Mouse (Mus musculus) right cerebral cortex, postnatal 14 days (tissue): ENCODE measurements around the gene Gtsf1l.
A peak's percentile ranks its signal among the peaks of the same experiment; 100 is the strongest.
"Not testable (repeated sequence)": the region's sequence is repeated elsewhere in the genome, so short reads cannot be mapped to it uniquely, and the experiment has no call there.

Experiments
- DNase-seq: peaks from one replicate; pipeline ENCODE4 v3.0.0; 2022

Gtsf1l gene

DNA sequence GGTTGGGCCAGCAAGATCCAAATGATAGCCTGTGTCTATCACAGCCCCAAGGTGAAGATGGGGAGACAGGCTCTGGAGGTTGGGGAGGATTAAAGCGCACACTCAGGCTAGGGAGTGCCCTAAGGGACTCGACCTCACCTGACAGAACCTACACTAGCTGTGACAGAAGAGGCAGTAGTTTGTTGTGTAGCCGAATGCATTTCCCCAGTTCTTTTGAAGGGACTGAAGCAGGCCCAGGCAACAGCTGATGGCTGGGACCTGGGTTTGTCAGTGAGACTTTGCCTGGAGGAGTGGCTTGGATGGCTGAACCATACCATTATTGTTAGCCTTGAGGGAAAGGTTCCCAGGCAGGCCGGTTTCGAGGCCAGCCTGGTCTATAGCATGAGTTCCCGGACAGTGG lies 2.6 kb downstream of the Gtsf1l start:
- no peak for DNase-seq

DNA sequence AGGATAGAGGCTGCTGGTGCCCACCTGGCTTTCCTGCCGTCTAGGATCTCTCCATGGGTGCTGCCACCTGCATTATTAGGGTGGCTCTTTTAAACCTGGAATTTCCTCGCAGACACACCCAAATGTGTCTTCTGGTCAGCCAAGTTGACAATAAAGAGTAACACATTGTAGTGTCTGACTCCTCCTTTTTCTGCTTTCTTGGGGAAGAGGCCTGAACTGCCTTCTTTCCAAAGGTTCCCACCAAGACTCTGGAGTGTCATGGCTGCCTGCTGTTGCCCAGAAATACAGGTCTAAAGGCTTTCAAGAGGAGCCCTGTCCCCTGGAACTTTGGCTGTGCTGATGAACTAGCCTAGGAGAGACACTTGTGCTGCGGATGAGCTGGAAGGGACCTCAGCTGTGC lies 3.1 kb downstream of the Gtsf1l start:
- no peak for DNase-seq

DNA sequence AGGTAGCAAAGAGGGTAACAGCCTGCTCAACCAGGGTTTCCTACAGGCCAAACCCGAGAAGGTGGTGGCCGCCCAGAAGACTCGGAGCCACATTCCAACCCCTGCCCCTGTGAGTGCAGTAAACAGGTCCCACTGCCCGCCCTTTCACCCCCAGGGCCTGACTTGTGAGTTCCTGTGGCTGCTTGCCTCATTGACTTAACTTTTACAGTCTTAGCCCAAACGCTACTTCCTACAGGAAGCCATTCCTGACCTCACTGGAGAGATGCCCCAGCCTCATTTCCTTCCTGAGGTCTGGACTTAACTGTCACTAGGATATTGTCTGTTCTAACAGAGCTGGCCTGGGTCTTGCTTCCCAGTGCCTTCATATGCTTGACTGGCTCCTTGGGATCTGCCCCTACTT lies 5.1 kb downstream of the Gtsf1l start:
- no peak for DNase-seq

DNA sequence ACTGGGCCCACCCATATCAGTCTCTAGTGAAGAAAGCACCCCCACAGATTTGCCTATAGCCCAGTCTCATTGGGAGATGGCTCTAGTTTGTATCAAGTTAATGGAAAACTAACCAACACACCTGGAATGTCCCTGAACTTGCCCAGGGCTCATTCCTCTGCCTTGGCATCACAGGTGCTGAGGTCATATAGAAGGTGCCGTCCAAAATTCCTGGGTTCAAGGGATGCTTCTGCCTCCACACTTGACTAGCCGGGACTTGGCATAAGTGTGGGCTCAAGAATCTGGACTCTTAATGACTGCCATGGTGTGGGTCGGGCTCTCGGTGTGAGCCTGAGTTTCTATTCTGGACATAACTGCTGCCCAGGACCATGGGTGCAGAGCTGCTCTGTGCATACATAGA lies 8.6 kb downstream of the Gtsf1l start:
- DNase-seq: no peak

DNA sequence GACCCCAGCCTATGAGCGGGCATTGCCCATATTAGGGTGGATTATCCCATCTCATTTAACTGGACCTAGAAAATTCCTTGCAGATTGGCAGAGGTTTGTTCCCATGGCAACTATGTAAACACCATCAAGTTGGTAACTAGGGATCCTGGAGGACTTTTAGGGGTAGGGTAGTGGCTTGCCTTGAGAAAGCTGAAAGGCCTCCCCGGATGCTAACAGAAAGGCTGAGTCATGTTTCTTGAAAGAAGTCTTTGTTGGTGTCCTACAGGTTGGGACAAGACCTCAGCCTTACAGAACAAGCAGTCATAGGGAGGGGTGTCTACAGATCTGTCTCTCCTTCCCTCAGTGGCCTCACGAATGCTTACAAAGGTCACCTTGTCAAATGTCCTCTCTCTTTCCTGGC lies 12.4 kb downstream of the Gtsf1l start:
- no peak for DNase-seq

DNA sequence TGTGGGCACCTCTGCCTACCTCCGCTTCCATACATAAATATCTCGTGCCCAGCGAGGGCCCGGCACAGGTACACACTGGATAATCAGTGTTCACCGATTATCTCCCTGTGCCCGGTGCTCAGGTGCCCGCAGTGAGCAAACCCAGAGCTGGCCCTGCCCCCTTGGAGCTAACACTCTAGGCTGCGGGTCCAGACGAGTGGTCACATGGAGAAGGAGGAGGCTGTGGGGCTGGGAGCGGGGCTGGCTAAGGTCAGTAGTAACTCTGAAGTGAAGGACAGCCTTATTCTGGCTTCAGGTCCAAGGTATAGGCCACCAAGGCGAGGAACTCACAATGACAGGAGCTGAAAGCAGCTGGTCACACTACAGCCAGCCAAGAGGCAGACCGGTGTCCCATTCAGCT lies 12.8 kb downstream of the Gtsf1l start:
- no peak for DNase-seq

DNA sequence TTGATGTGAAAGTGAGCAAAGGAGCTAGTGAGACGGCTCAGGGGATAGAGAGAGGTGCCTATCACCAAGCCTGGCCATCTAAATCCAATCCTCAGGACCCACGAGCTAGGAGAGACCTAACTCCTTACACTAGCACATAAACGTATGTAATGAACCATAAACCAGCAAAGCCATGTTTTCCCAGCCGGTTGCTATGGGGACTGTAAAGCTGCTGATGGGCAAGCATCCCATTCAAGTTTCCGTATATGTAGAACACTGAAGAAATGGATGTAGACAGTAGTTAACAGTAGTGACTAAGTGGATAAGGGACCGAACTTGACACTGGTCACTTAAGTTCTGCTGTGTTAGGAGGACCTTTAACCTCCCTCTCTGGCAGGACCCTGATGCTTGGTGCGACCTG lies 13.6 kb downstream of the Gtsf1l start:
- DNase-seq: no peak

DNA sequence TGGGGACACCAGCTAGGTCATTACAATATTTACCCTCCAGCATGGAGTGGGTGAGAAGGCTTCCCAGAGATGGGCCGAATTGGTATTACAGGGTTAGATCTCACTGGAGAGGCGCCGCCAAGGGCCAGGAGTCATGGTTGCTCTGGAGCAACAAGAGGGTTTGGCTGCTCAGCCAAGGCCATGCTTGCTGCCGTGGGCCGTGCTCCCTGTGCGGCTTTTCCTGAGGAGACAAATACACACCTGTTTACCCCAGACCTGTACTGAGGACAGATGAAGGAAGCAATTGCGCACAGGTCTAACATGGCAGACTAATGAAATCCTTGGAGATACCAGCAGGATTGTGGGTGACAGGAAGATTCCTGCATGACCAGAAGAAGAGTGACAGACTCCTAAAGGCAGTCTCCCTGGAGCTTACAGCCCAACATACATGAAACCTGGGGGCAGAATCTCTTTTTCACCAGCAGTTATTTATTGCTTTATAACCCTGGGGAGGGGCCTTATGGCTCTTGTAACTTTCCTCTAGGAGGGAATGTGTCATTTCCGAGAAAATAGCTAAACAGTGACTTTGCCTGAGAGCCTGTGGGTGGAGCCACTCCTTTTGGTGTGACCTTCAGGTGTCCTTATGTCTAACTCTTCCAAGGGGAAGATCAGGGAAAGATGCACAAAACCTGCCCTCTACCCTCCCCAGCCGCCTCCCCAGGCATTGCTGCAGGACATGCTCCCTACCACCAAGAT lies 14.5 kb downstream of the Gtsf1l start:
- no peak for DNase-seq

DNA sequence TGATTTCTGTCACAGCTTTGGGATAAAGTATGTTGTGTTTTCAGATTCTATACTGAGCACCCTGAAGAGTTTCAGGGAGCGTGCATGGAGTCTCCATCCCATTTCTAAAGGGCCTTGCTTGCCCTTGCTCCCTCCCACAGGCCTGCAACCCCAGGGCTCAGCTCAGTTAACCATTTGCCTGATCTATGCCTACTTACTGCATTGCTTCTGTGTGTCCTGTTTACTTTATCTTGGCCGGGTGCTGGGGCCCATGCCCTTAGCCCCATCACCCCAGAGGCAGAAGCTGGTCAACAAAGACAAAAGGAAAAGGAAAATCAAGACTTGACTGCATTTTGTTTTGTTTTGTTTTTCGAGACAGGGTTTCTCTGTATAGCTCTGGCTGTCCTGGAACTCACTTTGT lies 16.1 kb downstream of the Gtsf1l start:
- no peak for DNase-seq

DNA sequence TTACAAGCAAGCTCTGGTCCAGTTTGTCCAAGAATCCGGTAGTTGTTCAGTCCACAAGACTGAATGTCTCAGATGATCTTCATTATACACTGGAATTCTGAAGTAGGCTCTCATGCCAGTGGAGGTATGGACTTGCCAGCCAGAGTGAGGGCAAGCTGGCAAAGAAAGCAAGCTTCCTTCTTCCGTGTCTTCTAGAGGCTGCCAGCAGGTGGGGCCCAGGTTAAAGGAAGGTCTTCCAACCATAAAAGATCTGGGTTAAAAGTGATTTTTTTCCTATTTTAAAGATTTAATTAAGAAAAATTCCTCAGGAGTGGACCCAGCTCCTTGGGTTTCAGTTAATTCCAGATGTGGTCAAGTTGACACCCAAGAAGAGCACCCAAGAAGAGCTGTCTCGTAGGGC lies 17.4 kb downstream of the Gtsf1l start:
- DNase-seq: no peak

DNA sequence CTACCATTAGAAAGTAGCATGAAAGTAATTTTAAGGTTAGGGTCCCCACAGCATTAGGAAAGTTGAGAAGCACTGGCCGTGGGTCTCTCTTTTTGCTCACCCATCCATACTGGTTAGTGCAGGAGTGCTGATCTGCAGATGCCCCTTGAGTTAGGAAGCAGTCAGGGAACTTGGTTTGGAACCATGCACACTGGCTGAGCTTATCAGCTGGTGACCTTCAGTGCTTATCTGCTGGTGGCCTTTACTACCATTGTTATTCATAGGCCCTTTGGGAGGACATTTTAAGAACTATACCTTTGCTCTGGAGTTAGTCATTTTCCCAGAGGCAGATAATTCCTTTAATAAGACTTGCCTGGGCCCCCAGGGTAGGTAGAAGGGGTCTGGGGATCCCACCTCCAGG lies 20.4 kb downstream of the Gtsf1l start:
- no peak for DNase-seq

DNA sequence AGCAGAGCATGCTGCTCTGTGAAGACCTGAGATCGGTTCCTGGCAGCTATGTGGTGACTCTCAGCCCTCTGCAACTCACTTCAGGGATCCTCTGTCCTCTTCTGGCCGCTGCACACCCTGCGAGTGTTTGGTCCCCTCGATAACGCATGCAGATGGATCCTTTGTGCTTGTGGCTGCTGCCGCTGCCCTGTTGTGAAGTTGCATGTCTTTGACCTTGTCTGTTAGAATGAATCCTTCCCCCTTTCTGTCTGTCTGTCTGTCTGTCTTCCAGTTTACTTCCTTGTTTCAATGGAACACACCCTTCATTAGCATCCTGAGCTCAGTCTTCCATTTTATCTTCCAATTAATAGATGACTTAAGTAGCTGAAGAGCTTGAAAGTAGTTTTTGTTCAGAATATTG lies 21.3 kb downstream of the Gtsf1l start:
- DNase-seq: no peak

DNA sequence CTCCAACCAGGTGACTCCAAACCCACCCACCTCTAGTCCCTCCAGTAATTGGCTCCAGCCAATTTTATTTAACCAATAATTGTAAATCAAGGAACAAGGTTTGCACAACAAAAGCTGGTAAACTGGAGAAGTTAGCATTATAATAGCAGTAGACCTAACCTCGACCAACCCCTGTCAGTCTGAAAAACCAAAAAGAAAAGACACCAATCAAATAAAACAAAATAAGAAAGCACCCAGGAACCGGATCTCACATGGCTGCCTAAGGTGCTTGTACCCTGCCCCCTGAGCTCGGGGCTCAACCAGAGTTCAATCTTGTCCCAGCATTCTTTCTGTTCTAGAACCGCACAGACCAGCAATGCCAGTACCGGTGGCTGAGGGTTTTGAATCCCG lies 25.5 kb downstream of the Gtsf1l start:
- DNase-seq: no peak

DNA sequence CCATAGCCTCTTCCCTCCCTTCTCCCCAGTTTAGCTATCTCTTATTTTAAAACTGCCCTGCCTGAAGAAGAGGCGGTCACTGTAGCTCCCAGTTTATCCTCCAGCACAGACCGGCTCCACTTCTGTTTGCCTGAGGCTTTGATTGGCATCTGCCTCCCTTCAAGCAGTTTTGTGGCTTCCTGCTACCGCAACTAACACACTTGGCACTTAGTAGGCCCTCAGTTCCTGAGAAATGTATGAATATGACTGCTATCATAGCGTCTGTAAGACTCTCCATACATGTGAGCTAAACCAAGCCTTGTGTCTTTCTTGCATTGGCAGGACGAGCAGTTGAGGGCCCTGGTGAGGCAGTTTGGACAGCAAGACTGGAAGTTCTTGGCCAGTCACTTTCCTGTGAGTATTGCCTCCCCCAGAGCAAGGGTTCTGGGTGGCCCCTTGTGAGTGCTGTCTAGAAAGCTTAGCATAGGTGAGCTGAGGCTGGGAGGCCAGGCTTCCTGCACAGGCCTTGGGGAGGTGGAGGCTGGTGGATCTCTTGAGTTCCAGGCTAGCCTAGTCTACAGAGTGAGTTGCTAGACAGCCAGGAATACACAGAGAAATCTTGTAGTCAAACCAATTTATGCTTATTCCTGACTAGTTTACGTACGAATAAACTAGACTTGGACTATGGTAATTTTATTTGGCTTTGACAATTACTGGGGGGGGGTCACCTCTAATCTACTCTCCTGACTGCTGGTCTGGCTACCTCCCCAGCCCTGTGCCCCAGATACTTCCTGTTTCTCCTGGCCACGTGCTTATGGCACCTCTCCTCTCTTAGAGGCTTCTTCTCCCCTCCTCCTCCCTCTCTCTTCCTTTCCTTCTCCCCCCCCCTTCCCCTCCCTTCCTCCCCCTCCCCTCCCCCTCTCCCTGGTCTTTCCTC lies 26.2 kb downstream of the Gtsf1l start:
- DNase-seq: no peak

DNA sequence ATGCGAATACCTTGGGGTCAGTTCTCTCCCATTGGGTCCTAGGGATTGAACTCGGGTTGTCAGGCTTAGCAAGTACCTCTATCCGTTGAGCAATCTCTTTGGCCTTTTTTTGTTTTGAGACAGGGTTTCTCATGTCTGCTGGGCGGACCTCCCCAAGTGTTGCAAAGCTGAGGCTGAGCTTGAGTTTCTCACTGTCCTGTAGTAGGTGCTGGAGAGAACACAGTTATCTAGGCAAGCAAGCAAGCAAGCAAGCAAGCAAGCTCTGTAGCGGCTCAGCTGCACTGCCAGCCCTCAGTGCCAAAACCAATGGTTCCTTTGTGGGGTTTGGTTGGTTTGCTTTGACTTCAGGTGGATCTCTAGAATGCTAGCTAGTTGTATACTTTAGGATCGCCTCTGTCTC lies 27.0 kb downstream of the Gtsf1l start:
- DNase-seq: no peak

DNA sequence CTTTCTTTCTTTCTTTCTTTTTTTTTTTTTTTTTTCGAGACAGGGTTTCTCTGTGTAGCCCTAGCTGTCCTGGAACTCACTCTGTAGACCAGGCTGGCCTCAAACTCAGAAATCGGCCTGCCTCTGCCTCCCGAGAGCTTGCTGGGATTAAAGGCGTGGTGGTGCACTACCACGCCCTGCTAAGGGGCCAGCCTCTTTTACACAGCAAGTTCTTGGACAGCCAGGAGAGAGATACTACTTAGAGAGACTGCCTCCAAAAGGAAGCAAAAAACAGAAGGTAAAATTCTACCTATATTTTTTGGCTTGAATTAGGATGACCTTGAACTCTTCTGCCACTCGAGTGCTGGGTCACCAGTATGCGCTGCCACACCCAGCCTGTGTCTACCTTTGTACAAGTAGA lies 28.7 kb downstream of the Gtsf1l start:
- not testable (repeated sequence) for DNase-seq

DNA sequence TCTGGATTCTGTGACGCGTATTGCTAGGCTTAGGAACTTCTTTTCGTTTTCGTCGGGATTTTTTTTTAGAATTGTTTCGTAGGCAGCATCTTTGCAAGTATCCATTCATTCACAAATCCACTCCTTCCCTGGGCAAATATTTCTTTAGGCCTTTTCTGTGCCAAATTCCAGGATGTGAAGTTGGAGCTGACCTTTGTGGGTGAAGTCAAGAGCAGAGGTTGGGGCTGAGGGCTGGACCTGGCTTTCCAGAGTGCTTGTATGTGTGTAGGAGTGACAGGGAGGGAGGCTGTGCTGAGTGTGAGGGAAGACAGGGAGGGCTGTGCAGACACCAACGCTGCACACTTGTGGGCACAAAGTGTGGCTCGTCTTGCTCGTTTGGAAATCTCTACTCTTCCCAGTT lies 31.1 kb downstream of the Gtsf1l start:
- DNase-seq: no peak

DNA sequence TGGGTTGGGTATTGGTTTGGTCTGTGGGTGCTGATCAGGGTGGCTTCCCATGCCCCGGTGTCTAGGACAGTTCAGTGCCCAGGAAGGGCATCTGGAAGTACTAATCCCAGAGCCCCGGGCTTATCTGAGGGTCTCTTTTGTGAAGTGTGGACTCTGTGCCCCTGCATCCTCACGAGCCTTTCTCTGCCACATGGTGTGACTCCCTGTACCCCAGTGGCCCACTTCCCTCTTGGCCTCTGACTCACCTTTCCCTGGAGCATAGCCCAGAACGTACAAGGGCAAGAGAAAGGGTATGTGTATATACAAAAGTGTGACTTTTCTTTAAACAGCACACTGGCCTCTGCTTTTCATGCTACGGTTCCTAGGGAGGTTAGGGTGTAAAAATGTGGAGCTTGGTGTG lies 31.9 kb downstream of the Gtsf1l start:
- DNase-seq: no peak

DNA sequence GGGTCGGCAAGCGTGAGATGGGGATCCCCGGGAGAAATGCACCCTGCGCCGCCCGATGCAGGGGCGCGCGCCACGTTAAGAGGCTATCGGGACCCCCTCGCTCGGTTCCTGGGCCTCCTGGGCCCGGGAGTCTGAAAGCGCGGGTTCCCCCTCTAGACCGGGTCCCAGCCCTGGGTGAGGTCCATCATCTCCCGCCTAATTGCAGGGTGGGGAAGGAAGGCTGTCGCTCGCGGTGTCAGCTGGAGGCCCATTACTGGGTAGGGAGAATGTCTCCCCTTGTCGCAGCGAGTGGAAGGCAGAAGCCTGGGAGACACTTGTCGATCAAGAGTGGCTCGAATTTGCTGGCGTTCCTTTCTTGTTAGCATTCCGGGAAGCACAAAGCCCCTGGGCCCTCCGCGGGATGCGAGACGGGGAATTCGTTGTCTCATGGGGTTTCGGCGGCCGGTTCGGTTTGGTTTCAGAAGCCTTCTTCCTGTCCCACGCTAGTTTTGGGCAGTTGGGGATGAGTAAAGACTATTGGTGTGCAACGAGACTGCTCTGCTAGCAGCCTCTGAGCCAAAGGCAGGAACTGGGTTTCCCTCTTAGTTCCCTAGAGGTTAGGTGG lies 32.7 kb downstream of the Gtsf1l start:
- no peak for DNase-seq

DNA sequence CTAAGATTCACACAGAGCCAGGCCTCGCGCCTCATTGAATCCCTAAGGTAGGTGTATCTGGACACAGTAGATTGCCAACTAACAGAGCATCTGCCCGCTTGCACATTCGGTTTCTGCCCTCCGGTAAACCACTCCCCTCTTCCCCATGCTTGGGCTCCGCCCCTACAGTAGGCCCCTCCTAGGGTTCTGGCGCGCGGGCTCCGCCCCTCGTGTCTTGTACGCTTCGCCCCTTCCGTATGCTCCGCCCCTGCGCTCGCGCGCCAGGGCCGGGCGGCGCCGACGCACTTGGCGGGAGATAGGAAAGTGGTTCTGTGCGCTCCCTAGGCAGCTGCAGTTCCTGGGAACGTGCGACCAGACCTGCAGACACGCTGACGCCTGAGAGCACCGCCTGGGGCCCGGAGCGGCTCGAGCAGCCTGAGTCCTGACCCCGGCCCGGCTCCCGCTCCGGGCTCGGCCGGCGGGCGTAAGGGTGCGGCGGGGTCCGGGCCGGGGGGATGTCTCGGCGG lies 33.3 kb downstream of the Gtsf1l start, which contains the start of gene Mybl2:
Mybl2 (plus strand) TSS at position 353 of the 506 bp plus-strand sequence.
- peak; percentile 82 for DNase-seq

DNA sequence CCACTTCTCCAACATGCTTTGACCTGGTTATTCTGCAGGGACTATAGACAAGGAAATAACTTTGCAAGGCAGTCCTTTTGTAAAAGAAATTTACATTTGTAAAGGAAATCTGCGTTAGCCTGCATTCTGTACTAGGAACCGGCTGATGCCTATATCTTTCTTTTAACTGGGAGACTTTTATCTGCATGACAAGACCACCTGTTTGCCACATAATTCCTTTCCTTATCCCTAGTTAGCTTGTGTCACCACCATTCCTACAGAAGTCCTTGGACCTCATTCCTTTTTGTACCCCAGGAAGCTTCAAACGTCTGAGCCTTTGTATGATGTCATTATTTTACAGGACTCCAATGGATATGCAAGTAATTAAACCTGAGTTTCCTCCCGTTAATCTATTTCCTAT lies 34.8 kb downstream of the Gtsf1l start:
- no peak for DNase-seq

DNA sequence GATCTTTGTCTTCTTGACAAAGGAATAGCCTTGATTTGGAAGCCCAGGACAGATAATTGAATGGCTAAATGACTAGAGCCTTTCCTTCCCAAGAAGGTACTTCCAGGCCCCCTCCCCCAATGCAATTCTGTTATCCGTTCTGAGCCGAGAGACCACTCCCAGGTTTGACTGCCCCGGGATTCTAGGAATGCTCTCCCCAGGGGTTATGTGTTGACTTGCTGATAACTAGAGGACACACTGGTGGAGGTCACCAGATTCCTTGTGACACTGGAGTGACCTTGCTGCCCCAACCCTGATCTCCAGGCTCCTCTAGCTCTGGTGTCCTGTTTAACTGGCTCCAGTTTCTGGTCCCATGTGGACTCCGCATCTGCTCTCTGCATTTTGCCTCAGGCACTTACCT lies 35.6 kb downstream of the Gtsf1l start:
- no peak for DNase-seq

DNA sequence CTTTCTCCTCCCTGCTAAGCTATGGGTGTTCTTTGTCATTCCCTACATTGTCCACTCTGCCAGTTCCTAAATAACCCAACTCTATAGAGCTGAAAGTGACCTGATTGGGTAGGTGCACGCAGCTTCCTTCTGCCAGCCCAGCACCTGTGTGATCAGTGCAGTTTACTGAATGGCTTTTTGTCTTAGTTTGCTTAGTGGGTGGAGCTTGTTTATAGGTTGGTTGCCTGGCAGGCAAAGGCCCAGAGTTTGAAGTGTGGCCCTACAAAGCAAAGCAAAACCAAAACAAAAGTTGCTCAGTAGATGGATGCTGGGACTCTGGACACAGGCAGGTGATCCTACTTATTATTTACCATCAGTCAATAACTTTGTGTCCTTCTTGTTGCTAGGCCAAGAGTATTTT lies 36.0 kb downstream of the Gtsf1l start:
- DNase-seq: no peak

DNA sequence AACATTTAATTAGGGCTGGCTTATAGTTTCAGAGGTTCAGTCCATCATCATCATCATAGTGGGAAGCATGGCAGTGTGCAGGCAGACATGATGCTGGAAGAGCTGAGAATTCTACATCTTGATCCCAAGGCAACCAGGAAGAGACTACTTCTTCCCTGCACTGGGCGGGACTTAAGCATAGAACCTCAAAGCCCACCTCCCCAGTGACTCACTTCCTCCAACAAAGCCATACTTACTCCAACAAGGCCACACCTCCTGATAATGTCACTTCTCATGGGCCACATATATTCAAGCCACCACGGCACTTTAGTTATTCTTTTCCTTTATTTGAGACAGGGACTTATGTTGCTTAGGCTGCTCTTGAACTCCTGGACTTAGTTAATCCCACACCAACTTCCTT lies 38.5 kb downstream of the Gtsf1l start:
- DNase-seq: no peak
